Mouse (Mus musculus) lung, adult 2 months (tissue): ENCODE data around the gene BC028528.

Experiments used
- CTCF ChIP-seq: fragments of 200-500 bp; IDR thresholded peaks from 2 replicates; pipeline ENCODE4 v1.5.1; 2011; ENCODE audit warnings: mild to moderate bottlenecking, low read length, control low read depth; ENCODE audit not compliant: insufficient read depth
- POLR2A ChIP-seq: fragments of 200-500 bp; IDR thresholded peaks from 2 replicates; pipeline ENCODE4 v1.6.1; 2011; ENCODE audit warnings: low read depth, mild to moderate bottlenecking, control low read depth, low read length, borderline replicate concordance; ENCODE audit errors: extremely low read depth

GRCm38 (mm10) chr3:95933111-95933750, 41.4 kb upstream of the BC028528 start:
- TF ChIP-seq POLR2A (no peak), CTCF (no peak)
